Mouse (Mus musculus) megakaryocyte, adult 5-6 weeks (primary cell): ENCODE data around the gene Ripor3. TPM values are rescaled to one million over a fixed set of nuclear protein-coding genes. Genes with fewer than 3 reads are reported as not detected.
A peak's percentile ranks its signal among the peaks of the same experiment; 100 is the strongest.

Experiments used
- ATAC-seq: 2 replicates; pipeline ENCODE4 v1.8.0; 2016; ENCODE audit warnings: mild to moderate bottlenecking, inconsistent platforms; ENCODE audit not compliant: poor library complexity, severe bottlenecking
- total RNA-seq, 2 experiments: library from RNA; stranded (forward) in 1 of 2; stranded (reverse) in 1 of 2; fragments of 153-499, 151-499 nt in 1 of 2; fragments of 221-1000, 200-1000 nt in 1 of 2; gene quantifications; 2 replicates each; pipeline versions ENCODE4 v1.2.3 to v1.2.4; 2015 to 2017

Ripor3 gene
- total RNA-seq, 2 experiments from 2014 or later, result 0.20 TPM; not detected in 1

DNA sequence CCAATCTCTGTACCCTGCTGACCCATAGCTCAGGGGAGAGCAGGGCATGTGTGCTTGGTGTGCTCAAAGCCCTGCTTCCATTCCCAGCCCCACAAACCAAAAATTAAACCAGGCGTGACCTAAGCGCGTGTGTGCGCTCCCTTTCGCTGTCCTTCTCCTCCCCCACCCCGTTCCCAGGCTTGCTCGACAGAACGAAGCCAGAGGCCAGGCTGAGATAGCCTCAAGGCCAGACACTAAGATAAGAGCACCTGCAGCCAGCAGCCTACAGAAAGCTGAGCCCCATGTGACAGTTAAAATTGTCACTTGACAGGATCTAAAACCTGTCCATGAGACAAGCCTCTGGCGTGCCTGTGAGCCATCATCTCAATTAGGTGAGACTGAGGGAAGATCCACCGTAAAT is 23.5 kb upstream of the Ripor3 start:
- no peak for ATAC-seq

- ATAC-seq, result no peak
Observed at GRCm38 (mm10) chr2:168031842-168032241, 21.4 kb upstream of the Ripor3 start.

DNA sequence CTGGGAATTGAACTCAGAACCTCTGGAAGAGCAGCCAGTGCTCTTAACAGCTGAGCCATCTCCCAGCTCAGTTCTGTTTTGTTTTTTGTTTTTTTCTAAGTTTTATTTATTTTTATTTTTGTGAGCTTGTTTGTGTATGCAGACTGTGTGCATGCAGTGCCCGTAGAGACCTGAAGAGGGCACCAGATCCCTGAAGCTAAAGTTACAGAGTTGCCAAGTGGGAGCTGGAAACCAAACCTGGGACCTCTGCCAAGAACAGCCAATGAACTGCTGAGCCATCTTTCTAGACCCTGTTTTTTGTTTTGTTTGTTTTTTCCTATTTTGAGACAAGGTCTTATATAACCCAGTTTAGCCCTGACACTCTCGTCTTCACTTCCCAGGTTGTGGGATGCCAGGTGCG is 18.0 kb upstream of the Ripor3 start:
- no peak for ATAC-seq

DNA sequence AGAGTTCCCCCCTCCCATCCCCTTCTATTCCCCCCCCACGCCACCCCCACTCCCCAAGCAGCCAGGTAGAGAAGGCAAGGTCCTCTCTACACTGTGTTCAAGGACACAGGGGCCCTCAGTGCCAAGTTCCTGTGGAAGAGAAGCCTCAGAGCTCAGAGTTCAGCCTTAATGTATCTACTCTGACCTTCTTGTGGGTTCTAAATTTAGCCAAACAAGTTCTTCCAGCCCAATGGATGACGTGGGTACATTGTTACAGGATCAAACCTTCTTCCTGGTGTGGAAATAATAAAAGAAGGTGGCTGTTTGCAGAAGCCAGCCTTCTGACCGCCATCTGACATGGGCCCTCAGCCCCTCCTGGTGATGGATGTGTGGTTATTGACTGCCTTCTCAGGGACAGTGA is 16.0 kb upstream of the Ripor3 start:
- no peak for ATAC-seq

GRCm38 (mm10) chr2:168025882-168026281 is 15.5 kb upstream of the Ripor3 start:
- no peak for ATAC-seq

DNA sequence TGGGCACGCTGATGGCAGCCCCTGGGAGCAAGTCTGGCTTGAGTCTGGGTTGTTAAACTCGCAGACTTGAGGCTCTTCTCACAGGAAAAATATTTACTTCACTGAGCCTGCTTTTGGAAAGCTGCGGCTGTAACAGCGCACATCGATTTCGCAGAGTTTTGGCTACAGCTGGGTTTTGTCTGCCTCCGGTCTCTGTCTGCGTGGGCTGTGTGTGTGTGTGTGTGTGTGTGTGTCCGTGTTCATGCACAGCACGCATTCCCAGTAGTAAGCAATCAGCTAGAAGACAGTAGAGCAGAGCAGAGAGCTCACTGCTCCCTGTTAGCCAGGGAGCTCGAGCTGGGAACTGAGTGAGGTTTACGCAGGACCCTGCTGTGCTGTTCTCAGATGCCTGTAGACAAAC is 14.8 kb upstream of the Ripor3 start:
- ATAC-seq, result no peak

DNA sequence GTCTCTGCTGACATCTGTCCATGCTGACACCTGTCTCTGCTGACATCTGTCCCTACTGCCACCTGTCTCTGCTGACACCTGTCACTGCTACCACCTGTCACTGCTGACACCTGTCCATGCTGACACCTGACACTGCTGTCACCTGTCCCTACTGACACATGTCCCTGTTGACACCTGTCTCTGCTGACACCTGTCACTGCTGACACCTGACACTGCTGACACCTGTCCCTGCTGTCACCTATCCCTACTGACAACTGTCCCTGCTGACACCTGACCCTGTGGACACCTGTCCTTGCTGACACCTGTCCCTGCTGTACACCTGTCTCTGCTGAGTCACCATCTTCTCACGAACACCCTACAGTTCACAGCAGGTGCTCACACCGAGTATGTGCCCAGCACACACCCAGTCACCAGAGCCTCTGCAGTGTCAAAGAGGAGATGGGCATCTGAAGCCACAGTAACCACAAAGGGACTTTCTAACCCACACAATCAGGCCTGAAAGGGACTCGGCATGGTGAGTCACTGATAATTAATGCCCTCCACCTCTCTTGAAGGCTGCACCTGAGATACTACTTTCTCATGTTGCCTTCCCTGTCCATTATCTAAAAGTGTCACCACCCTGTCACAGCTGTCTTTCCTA is 13.5 kb upstream of the Ripor3 start:
- no peak for ATAC-seq

- ATAC-seq, result no peak
Observed at GRCm38 (mm10) chr2:168019201-168019715, 8.8 kb upstream of the Ripor3 start.

- ATAC-seq, result peak; percentile 73
Observed at GRCm38 (mm10) chr2:168016951-168017391, 6.6 kb upstream of the Ripor3 start.

DNA sequence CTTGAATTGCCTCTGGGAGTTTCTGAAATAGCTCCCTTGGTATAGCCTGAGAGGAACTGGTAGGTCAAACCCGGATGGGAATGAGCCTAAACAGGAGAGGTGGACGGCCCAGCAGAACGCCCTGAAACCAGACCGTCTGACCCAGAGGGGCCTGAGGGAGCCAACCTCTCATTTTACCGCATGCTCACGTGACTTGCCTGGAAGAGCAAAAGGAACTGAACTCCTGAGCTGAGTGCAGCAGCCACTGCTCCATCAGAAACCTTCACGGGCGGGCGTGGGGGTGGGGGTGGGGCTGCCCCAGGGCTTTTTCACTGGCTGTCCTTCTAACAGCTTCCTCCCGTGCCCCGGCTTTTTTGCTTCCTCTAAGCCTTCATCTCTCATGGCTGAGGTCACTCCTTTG is 475 bp upstream of the Ripor3 start:
- ATAC-seq, result no peak

DNA sequence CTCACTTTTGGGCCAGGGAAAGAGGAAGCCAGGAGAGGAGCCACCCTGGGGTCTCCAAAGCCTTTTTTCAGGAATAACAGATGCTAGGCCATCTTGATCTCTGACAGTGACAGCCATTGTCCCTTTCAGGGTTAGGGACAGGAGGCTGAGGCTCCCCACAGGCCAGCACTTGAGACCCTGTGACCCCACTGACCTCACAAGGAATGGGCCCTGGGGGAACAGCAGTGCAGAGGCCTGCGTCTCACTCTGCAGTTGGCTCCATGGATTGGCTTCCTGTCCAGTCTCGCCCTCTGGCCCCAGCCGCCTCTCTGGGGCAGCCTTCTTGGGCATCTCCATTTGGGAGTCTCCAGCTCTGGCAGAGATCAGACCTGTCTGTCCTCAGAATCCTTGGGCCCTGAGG is 2.3 kb downstream of the Ripor3 start:
- no peak for ATAC-seq

DNA sequence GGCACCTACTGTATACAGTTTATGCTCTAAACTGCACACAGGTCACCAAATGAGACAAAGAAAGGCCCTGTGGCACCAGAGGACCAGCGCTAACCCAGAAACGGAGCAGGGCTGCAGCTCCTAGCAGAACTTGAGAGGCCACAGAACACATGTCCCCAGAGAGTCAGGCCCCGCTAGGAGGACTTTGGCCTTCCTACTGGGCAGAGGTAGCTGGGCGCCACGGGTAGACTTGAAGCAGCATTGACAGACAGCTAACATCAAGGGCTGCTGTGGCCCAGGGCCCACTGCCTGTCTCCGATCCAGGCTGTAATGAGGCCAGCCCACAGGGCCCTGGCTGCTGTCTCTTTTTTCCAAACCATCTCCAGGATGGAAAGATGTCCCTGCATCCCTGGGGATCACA is 3.9 kb downstream of the Ripor3 start:
- no peak for ATAC-seq

DNA sequence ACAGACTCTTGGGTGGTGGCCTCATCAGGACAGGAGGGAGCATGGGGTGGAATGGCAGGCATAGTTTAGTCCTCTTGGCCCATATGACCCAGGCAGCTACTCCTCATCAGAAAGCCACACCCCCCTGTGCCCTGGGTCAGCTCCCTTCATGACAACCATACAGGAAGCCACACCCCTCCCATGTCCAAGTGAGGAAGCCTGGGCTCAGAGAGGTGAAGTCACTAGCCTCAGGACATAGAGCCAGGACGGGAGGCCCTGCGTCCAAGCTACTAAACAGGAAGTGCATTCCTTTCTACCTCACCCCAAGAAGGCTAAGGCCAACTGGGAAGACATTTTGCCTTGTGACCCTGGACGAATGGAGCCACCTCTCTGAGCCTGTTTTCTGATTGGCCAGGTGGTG is 4.8 kb downstream of the Ripor3 start:
- ATAC-seq, result peak; percentile 72

GRCm38 (mm10) chr2:168005005-168005404 is 5.4 kb downstream of the Ripor3 start:
- no peak for ATAC-seq

DNA sequence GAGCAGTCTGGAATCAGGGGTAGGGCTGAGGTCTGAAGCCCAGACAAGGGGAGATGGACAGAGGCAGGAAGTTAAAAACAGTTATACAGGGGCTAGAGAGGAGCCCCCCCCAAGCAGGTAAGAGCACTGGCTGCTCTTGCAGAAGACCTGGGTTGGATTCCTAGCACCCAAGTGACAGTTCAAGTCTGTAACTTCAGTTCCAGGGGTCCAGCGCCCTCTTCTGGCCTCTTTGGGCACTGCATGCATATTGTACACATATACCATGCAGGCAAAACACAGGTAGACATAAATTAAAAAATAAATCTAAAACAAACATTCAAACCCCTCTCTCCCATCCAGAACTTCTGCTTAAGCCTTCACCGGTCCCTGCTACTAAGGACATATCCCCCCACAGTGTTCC is 6.0 kb downstream of the Ripor3 start:
- ATAC-seq, result no peak

GRCm38 (mm10) chr2:168003431-168003830 is 7.0 kb downstream of the Ripor3 start:
- no peak for ATAC-seq

- no peak for ATAC-seq
Observed at GRCm38 (mm10) chr2:168002884-168003283, 7.5 kb downstream of the Ripor3 start.

- ATAC-seq, result no peak
Observed at GRCm38 (mm10) chr2:168002188-168002587, 8.2 kb downstream of the Ripor3 start.

DNA sequence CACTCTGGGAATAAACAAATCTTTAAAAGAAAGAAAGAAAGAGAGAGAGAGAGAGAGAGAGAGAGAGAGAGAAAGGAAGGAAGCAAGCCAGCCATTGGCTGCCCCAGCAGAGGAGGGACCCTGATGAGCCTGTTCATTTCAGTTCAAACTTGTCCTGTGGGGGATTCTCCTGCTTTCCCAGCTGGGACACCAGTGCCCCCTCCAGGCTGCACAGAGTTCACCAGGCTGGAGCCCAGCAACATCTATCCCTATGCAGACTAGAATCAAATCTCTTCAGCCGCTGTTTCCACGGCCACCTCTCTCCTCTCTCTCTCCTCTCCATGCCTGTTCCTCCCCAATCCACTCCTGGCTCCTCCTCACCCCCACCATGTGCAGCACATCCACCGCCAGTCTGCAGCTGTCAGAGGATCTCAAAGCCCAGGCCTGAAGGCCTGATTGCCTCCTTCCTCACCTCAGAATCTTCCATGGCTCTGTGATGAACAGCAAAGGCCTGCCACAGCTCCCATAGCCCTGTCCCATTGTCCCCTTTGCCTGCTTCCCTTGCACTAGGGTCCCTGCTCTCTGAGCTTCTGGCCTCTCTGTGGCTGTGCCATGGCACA is 11.2 kb downstream of the Ripor3 start:
- no peak for ATAC-seq

DNA sequence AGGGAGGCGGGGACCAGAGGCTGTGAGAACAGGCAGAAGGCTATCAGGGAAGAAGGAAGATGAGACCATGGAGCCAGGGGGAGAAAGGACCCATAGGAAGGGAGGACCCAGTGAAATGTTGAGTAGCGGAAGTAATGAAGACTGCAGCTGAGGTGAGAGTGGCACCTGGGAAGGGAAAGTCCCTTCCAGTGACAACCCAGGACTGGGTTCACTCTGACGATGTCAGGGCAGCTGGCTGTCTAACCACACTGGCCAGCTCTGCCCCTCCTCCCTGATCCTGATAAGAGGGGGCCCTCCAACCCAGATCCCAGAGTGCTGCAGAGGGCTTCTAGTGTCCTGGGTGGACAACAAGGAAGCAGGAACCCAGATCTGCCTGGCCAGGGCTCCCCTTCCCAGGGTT is 12.9 kb downstream of the Ripor3 start:
- ATAC-seq, result peak; percentile 49

GRCm38 (mm10) chr2:167996672-167997215 is 13.7 kb downstream of the Ripor3 start:
- ATAC-seq, result no peak; the same call in none of the 2 replicates
